Mouse (Mus musculus) lung, embryonic 15.5 days (tissue): ENCODE results near the gene Gm49342. TPM values are rescaled to one million over a fixed set of nuclear protein-coding genes. Genes with fewer than 3 reads are reported as not detected.
"Not testable (repeated sequence)": the region's sequence is repeated elsewhere in the genome, so short reads cannot be mapped to it uniquely, and the experiment has no call there.

ENCODE experiments used
- ATAC-seq: fragments of 200-750 bp; cut with Nextera tagmentation; 2 replicates; pipeline ENCODE4 v1.8.0; 2017; ENCODE audit warnings: moderate number of reproducible peaks, borderline replicate concordance; ENCODE audit not compliant: low FRiP score, low TSS enrichment; ENCODE audit errors: extremely low read depth
- H3K27ac ChIP-seq: fragments of 300-500 bp; sonication (generic); 2 replicates; pipeline ENCODE4 v1.5.1; 2015; ENCODE audit warnings: moderate library complexity, mild to moderate bottlenecking, inconsistent platforms
- H3K27me3 ChIP-seq: fragments of 300-500 bp; sonication (generic); 2 replicates; pipeline ENCODE4 v1.6.1; 2015; ENCODE audit warnings: inconsistent platforms
- H3K36me3 ChIP-seq: fragments of 300-500 bp; sonication (generic); 2 replicates; pipeline ENCODE4 v1.6.1; 2015; ENCODE audit warnings: inconsistent platforms
- H3K4me1 ChIP-seq: fragments of 300-500 bp; sonication (generic); 2 replicates; pipeline ENCODE4 v1.6.1; 2015; ENCODE audit warnings: inconsistent platforms
- H3K4me2 ChIP-seq: fragments of 300-500 bp; sonication (generic); 2 replicates; pipeline ENCODE4 v1.6.1; 2015; ENCODE audit warnings: inconsistent platforms, mild to moderate bottlenecking, moderate library complexity
- H3K4me3 ChIP-seq: fragments of 300-500 bp; sonication (generic); 2 replicates; pipeline ENCODE4 v1.5.1; 2015; ENCODE audit warnings: mild to moderate bottlenecking, inconsistent platforms
- H3K9ac ChIP-seq: fragments of 300-500 bp; sonication (generic); 2 replicates; pipeline ENCODE4 v1.6.1; 2015; ENCODE audit warnings: inconsistent platforms
- H3K9me3 ChIP-seq: fragments of 300-500 bp; sonication (generic); 2 replicates; pipeline ENCODE4 v1.6.1; 2016; ENCODE audit warnings: inconsistent platforms
- WGBS: fragments of 180-500 bp; shearing (Covaris S2); methylation state at CpG from one replicate; pipeline ENCODE4 v1.1.7; 2015; 5-methylcytosine and 5-hydroxymethylcytosine counted together
- polyA plus RNA-seq: library from polyadenylated mRNA; unstranded; fragments of >200 nt; fragmentation: Nextera tagmentation; extraction: Ambion mirVana; gene quantifications from 2 replicates; pipeline ENCODE4 v1.2.1, GENCODE M21; 2015

The Gm49342 gene
- not detected in 2 replicates for polyA plus RNA-seq

DNA sequence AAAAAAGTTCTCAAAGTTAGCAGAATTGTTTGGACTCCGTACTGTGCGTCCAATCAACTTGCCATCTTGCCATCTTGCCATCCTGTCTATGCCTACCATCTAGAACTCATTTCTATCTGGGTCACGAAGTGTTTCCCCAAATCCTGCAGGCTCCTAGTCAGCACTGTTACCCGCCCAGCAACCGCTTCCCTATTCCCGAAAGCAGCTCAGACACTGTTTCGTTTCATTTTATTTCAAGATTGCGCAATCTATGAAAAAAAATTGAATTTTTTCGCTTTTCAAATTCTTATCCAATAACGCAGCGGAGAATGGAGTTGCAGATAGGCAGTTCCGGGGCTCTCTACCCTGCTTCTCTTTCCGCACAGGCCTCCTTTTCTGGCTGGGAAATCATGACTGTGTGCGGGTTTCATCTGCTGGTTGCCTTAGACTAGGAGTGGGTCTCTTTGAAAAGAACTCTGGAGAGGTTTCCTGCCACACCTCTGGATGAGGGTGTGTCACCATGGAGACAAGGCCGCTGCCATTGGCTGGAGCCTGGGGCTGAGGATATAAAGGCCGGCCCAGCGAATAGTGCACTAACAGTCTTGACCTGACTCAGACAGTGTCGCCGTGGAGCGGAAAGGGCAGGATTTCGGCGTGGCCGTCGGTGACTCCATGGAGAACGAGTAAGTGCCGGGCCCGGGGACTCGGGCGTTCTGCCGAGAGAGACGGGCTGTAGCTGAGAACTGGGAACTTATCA, at the start of gene Gm49342:
Gene Gm49342 (plus strand): TSS at position 586 of the 736 bp plus-strand sequence.
- Histone ChIP-seq H3K27me3 (no peaks in the 10 kb centered on the region), H3K4me1 (0 out of 2 replicates have a peak, but pooled peaks cover 6% of the 10 kb centered on the region), H3K27ac (peak within 1 kb of the TSS; percentile 97), H3K9ac (peak within 1 kb of the TSS; percentile 48), H3K4me2 (peak within 1 kb of the TSS; percentile 63), H3K36me3 (0 out of 2 replicates have a peak, but pooled peaks cover 3% of the 10 kb centered on the region), H3K4me3 (peak within 1 kb of the TSS; percentile 57), H3K9me3 (no peaks in the 10 kb centered on the region)
- peak; percentile 99 for ATAC-seq
- 10% methylated on average over 31 of the region's 31 CpGs for WGBS

DNA sequence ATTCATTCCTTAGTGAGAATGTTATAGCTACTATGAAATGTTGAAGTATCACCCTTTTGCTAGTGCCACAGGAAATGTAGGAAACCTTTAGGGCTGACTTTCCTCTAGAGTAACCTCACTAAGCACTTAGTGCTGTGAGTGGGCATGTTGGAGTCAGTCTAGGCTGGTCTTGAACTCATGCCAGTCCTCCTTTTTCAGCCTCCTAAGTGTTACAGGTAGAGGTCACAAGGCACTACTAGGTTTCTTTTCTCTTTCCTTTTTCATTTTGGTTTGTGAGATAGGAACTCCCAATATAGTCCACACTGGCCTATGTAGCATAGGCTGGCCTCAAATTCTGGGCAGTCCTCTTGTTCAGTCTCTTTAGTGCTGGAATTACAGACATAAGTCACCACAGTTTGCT, 48.9 kb upstream of the Gm49342 start:
- no peak for ATAC-seq
- H3K27me3 ChIP-seq: peaks cover 5% of the 10 kb centered on the region
- no peaks in the 10 kb centered on the region for H3K36me3 ChIP-seq
- peaks cover 19% of the 10 kb centered on the region for H3K4me1 ChIP-seq
- no peaks in the 10 kb centered on the region for H3K9me3 ChIP-seq
- H3K4me3 ChIP-seq: no peak overlapping the region
- no peak overlapping the region for H3K9ac ChIP-seq
- no peak overlapping the region for H3K27ac ChIP-seq
- H3K4me2 ChIP-seq: no peak overlapping the region

DNA sequence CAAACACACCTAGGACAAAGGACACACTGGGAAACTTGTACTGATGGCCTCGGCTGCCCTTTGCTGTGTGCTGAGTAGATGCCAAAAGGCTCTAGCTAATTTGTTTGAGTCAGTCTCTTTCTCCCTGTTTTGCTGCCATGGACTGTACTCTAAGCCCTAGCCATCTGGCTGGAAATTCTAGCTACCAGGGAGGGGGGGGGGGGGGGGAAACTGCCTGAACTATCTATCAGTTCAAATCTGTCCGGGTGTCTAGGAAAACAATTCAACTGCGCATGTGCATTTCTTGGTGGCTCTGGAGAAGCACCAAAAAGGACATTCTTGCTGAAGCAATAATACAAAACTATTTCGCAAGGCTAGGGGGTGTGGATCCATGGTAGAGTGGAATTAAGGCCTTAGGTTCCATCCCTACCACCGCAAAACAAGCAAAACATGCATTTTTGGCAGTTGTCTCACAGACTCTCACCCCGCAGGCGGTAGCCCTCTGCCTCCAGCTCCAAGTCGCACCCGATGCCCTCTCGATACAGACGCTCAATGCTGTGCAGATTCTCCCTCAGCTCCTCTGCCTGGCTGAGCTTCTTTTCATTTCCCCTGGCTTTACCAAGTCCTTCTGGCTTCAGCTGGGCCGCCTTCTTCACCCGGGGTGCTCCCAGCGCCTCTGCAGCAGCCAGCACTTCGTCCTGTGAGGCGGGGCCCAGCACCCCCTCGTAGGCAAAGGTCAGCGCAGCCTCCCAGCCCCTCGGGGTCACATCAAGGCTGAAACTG, 48.2 kb upstream of the Gm49342 start:
- Histone ChIP-seq H3K9me3 (no peaks in the 10 kb centered on the region), H3K36me3 (no peaks in the 10 kb centered on the region), H3K4me3 (peak overlapping the region; percentile 36), H3K4me2 (peak overlapping the region; percentile 70), H3K27ac (no peak overlapping the region), H3K9ac (peak overlapping the region; percentile 28), H3K27me3 (peaks cover 5% of the 10 kb centered on the region), H3K4me1 (peaks cover 19% of the 10 kb centered on the region)
- ATAC-seq: peak; percentile 78
- 12% methylated on average over 19 of the region's 19 CpGs for WGBS

DNA sequence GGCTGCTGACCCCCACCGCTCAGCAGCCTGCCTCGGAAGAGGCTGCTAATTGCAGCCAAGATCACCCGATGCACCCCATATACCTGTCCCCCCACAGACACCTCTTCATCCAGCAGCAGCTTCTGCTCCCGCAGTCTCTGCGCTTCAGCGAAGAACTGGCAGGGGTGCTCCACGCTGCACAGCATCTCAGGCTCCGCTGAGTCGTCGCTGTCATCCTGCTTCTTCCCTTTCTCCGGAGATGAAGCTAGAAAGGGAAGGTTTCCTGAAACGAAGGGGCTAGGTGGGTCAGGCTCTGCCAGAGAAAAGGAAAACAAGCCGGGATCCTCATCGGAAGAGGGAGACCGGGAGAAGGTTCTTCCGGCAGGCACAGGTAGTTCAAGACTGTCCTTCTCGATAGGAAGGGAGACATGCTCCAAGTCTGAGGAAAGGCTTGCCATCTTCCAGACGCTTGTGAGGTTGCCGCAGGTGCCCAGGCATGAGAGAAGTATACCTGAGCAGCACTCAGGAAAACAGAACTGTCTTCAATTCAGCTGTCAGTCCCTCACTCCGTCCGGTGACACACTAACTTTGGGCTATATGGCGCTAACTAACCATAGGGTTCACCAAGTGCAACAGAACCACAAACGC, 47.5 kb upstream of the Gm49342 start:
- Histone ChIP-seq H3K27me3 (peaks cover 5% of the 10 kb centered on the region), H3K36me3 (no peaks in the 10 kb centered on the region), H3K4me1 (peaks cover 19% of the 10 kb centered on the region), H3K27ac (no peak overlapping the region), H3K4me3 (peak overlapping the region; percentile 36), H3K4me2 (peak overlapping the region; percentile 70), H3K9me3 (no peaks in the 10 kb centered on the region), H3K9ac (peak overlapping the region; percentile 28)
- peak; percentile 32; the same call in 1 of the 2 replicates for ATAC-seq
- 18% methylated on average over 23 of the region's 23 CpGs for WGBS

DNA sequence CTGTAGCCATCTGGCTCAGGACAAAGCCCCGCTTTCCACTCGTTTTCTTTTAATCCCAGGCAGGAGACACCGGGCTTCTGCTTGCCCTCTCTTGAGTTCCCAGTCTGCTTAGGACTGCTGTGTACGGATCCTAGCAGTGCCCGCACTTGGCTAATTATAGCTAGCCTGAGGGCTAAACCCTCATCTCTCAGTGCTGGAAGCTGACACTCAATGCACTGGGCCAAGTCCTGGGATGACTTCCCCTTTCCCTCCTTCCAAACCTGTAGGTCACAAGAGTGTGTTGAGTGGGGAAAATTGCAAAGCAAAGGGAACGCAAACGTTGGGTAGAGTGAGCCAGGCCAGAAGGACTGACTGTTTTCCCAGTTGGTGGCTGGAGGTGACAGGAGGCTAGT, 46.9 kb upstream of the Gm49342 start, which contains the start of gene Klhl33:
Gene Klhl33 (minus strand): TSS at position 134 of the 392 bp plus-strand sequence.
- H3K27me3 ChIP-seq: peaks cover 5% of the 10 kb centered on the region
- H3K27ac ChIP-seq: no peak within 1 kb of the TSS
- peak within 1 kb of the TSS; percentile 70 for H3K4me2 ChIP-seq
- peak within 1 kb of the TSS; percentile 36 for H3K4me3 ChIP-seq
- peaks cover 19% of the 10 kb centered on the region for H3K4me1 ChIP-seq
- H3K9ac ChIP-seq: peak within 1 kb of the TSS; percentile 28
- no peaks in the 10 kb centered on the region for H3K36me3 ChIP-seq
- WGBS: 49% methylated on average over 7 of the region's 7 CpGs
- H3K9me3 ChIP-seq: no peaks in the 10 kb centered on the region
- no peak for ATAC-seq

DNA sequence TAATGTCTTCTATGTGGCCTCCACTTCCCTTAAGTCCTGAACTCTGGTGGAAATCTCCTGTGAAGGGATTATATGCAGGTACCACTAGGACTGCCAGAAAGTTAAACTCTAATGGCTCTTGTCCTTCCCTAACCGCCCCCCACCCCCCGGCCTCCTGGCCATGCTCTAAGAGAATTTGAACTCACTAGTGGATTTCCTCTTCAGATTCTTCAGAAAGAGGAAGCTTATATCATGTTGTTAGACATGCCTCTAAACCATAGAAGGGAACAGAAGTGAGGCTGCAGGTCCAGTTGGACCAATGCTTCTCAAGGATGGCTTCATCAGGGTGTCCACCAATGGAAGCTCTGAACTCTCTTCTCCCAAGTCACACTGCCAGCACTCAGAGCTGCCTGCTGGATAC, 46.3 kb upstream of the Gm49342 start:
- H3K4me3 ChIP-seq, H3K27ac ChIP-seq, H3K27me3 ChIP-seq, H3K4me2 ChIP-seq, ATAC-seq, H3K9ac ChIP-seq, H3K36me3 ChIP-seq, H3K9me3 ChIP-seq: not testable (repeated sequence)
- peaks cover 14% of the 10 kb centered on the region for H3K4me1 ChIP-seq
- WGBS: 83% methylated on average over 2 of the region's 2 CpGs

DNA sequence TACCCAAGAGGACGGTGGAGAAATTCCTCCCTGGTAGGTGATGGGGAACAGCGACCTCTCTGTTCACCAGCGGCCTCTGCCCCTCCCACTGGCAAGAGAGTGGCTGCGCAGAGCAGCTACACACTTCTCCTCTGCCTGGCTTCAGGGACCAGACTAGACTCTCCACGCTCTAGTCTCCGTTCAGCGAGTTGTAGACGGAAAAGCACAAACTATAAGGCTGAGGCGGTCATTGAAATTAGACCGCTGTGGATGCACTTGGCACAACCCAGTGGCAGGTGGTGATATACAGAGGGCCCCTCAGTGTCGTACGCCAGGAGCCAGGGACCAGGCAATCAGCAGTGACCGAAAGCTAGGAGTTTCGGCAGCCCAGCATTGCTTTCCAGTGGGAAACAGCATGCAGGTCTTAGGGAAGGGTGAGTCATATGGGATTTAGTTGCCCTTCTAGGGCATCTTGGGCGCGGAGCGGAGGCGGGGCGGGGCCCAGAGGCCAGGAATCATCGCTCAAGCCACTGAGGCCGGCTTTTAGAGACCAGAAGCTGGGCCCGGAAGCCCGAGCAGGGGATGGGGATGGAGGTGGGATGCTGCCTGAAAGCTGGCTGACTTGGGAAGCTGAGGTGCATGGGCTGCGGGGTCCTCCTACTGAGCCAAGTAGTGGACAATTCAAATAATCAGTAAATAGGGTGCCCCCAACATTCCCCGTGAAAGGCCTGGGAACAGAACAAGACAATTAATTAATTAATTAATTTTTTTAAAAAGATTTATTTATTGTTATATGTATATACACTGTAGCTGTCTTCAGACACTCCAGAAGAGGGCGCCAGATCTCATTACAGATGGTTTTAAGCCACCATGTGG, 40.1 kb upstream of the Gm49342 start:
- H3K36me3 ChIP-seq: no peaks in the 10 kb centered on the region
- peaks cover 5% of the 10 kb centered on the region for H3K4me1 ChIP-seq
- 4% methylated on average over 26 of the region's 26 CpGs for WGBS
- peak; percentile 67 for ATAC-seq
- H3K4me2 ChIP-seq: peak overlapping the region; percentile 78
- peak overlapping the region; percentile 40 for H3K4me3 ChIP-seq
- H3K27me3 ChIP-seq: no peaks in the 10 kb centered on the region
- no peak overlapping the region for H3K27ac ChIP-seq
- no peaks in the 10 kb centered on the region for H3K9me3 ChIP-seq
- H3K9ac ChIP-seq: peak overlapping the region; percentile 31

DNA sequence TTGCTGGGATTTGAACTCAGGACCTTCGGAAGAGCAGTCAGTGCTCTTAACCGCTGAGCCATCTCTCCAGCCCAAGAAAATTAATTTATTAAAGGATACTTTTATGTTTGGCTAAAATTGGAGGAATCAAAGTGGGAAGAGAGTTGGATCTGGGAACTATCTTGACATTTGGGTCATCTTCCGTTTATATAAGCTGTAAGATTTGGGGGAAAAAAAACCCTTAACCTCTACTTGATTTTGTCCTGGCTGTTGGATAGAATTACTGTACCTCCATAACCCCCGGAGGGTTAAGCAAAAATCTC, 39.5 kb upstream of the Gm49342 start:
- no peak overlapping the region for H3K9ac ChIP-seq
- H3K9me3 ChIP-seq: no peaks in the 10 kb centered on the region
- H3K4me1 ChIP-seq: peaks cover 5% of the 10 kb centered on the region
- H3K27me3 ChIP-seq: no peaks in the 10 kb centered on the region
- no peak overlapping the region for H3K27ac ChIP-seq
- no peak for ATAC-seq
- no peak overlapping the region for H3K4me2 ChIP-seq
- H3K4me3 ChIP-seq: no peak overlapping the region
- 83% methylated on average over 4 of the region's 4 CpGs for WGBS
- H3K36me3 ChIP-seq: no peaks in the 10 kb centered on the region

DNA sequence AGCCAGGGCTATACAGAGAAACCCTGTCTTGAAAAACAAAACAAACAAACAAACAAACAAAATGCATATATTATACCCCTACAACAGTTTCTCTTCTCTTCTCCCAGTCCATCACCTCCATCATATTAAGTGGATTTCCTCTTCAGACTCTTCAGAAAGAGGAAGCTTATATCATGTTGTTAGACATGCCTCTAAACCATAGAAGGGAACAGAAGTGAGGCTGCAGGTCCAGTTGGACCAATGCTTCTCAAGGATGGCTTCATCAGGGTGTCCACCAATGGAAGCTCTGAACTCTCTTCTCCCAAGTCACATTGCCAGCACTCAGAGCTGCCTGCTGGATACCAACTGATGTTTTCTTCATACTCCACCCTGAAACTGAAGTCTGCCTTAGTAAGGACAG, 39.0 kb upstream of the Gm49342 start:
- H3K27ac ChIP-seq, H3K4me3 ChIP-seq, H3K36me3 ChIP-seq, H3K9me3 ChIP-seq, H3K4me1 ChIP-seq, H3K9ac ChIP-seq, ATAC-seq, H3K4me2 ChIP-seq, H3K27me3 ChIP-seq: not testable (repeated sequence)

DNA sequence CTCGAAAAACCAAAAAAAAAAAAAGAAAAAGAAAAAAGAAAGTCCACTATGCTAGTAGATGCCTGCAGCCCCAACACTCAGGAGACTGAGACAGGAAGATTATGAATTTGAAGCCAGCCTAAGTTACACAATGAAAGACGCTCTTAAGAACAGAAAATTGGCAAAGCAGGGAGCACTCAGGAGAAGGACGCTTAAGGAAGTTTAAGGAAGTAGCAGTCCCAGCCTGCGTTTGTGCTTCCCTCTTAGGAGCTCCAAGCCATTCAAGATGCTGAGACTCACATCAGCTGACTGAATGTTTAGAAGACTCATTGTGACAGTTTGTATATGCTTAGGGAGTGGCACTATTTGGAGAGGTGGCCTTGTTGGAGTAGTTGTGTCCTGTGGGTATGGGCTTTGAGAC, 36.2 kb upstream of the Gm49342 start:
- 60% methylated on average over 4 of the region's 4 CpGs for WGBS
- no peak overlapping the region for H3K4me3 ChIP-seq
- H3K27ac ChIP-seq: no peak overlapping the region
- ATAC-seq: no peak
- no peak overlapping the region for H3K9ac ChIP-seq
- peaks cover 11% of the 10 kb centered on the region; the same call in 1 of the 2 replicates for H3K36me3 ChIP-seq
- no peak overlapping the region for H3K4me2 ChIP-seq
- H3K27me3 ChIP-seq: no peaks in the 10 kb centered on the region
- peaks cover 5% of the 10 kb centered on the region for H3K4me1 ChIP-seq
- H3K9me3 ChIP-seq: no peaks in the 10 kb centered on the region

DNA sequence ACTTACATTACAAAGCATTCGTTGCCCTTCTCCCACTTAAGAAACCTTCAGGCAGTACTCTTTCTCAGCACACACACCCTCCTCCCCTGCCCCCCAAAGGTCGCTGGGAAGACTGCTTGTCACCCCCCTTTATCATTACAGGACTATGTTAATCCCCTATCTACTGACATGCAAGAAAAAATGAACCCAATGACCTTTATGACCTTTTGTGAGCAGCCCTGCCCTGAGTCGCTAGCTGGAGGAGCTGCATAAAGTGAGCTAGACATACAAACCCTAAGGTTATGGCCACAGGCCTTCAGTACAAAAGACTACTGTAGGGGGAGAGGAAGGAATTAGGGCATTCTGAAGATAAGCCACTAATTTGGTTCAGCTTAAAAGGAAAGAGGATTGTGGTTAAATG, 33.0 kb upstream of the Gm49342 start:
- H3K4me1 ChIP-seq: no peaks in the 10 kb centered on the region
- no peak overlapping the region for H3K4me3 ChIP-seq
- ATAC-seq: no peak
- H3K27ac ChIP-seq: no peak overlapping the region
- 63% methylated on average over 3 of the region's 3 CpGs for WGBS
- H3K27me3 ChIP-seq: no peaks in the 10 kb centered on the region
- H3K9me3 ChIP-seq: no peaks in the 10 kb centered on the region
- no peak overlapping the region for H3K4me2 ChIP-seq
- H3K9ac ChIP-seq: no peak overlapping the region
- peaks cover 39% of the 10 kb centered on the region for H3K36me3 ChIP-seq
